Mouse (Mus musculus): Measurements from ENCODE around the gene Hao2. TPM values are rescaled to one million over a fixed set of nuclear protein-coding genes. Genes with fewer than 3 reads are reported as not detected.

Gene Hao2
- polyA plus RNA-seq, 1 experiment from 2014 or later = 0.09 TPM

DNA sequence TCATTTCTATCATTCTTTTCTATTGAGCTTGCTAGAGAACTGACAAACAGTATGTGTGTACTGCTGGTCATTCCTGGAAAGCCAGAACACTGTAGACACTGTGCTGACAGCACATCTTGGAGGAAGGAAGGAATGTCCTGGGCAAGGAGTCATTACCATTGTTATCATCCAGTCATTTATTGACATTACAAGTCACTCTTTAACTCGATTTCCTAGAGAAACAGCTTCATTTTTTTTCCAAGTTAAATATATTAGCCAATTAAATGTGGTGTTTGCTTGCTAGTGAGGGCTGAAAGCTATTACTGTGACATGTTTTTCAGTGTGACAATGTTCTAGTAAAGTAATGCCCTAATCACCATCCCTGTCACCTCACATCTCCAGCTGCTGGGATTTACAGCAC lies 39.4 kb downstream of the Hao2 start:
- no peaks in the 10 kb centered on the region for H3K4me1 ChIP-seq
- no peak overlapping the region for H3K4me2 ChIP-seq
- H3K9me3 ChIP-seq = no peaks in the 10 kb centered on the region
- no peak overlapping the region for H3K9ac ChIP-seq
- no peak for ATAC-seq (ENCODE audit: low FRiP score)
- no peak overlapping the region for H3K4me3 ChIP-seq (replicated peaks)
- WGBS = 43% methylated on average over 1 of the region's 1 CpGs
- H3K27me3 ChIP-seq = no peaks in the 10 kb centered on the region
- no peak overlapping the region for H3K27ac ChIP-seq
- no peaks in the 10 kb centered on the region for H3K36me3 ChIP-seq (replicated peaks)

DNA sequence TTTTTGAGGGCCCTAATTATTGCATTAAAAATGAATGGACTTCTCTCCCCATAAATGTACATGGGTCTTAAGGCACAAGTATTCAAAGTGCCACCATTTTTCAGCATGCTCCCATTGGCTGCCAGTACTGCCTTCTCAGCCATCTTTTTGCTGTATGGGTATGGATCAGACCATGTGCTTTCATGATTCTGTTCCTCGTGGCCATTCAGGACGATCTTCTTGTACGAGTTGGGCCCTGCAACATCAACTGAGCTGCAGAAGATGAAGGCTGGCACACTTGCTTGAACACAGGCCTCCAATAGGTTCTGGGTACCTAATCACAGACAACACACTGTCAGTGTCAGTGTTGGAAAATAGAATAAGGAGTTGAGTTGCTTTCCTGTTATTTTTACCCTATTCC lies 40.0 kb downstream of the Hao2 start:
- Histone ChIP-seq H3K36me3 (replicated peaks) (no peaks in the 10 kb centered on the region), H3K9ac (no peak overlapping the region), H3K9me3 (no peaks in the 10 kb centered on the region), H3K4me1 (no peaks in the 10 kb centered on the region), H3K4me3 (replicated peaks) (no peak overlapping the region), H3K27ac (no peak overlapping the region), H3K4me2 (no peak overlapping the region), H3K27me3 (no peaks in the 10 kb centered on the region)
- no peak for ATAC-seq (ENCODE audit: low FRiP score)
- 89% methylated on average over 3 of the region's 3 CpGs for WGBS

DNA sequence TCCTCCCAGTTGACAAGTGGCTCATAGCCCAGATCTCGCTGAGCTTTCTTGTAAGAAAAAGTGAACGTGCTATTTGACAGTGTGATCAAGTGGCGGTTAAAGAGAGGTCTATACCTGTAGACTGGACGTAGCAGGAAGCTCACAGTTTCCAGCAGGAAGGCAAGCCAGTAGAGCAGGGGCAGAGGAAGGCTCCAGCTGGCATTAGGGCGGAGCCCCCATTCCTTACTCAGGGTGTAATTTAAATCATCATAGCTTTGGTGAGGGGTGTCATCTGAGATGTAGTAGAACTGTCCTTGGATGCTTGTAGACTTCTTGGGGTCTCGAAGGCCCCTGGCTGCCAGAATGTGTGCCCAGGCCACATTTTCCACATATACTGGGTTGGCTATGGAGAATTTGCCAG lies 40.4 kb downstream of the Hao2 start:
- H3K4me3 ChIP-seq (replicated peaks) = no peak overlapping the region
- H3K27me3 ChIP-seq = no peaks in the 10 kb centered on the region
- H3K36me3 ChIP-seq (replicated peaks) = no peaks in the 10 kb centered on the region
- ATAC-seq (ENCODE audit: low FRiP score) = no peak
- 85% methylated on average over 6 of the region's 6 CpGs for WGBS
- H3K4me1 ChIP-seq = no peaks in the 10 kb centered on the region
- no peak overlapping the region for H3K9ac ChIP-seq
- H3K27ac ChIP-seq = no peak overlapping the region
- no peak overlapping the region for H3K4me2 ChIP-seq
- no peaks in the 10 kb centered on the region for H3K9me3 ChIP-seq

DNA sequence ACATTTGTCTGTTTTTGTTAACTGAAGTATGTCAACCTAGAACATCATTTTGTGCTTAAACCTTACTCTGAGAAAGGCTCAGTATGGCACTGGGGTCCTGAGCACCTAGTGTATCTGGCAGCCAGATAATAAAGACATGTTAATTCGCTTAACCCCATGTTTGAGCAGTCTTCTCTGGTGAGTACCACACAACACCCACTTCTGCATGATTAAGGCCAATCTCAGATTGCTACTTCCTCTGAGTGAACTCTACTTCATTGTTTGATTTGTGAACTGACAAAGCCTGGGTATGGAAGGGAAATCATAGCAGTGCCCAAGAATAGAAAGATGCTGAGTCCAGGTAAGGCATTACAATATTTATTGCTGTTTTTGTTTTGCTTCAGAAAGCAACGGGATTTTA lies 41.2 kb downstream of the Hao2 start:
- Histone ChIP-seq H3K4me2 (no peak overlapping the region), H3K27me3 (no peaks in the 10 kb centered on the region), H3K27ac (no peak overlapping the region), H3K4me1 (no peaks in the 10 kb centered on the region), H3K9me3 (no peaks in the 10 kb centered on the region), H3K4me3 (replicated peaks) (no peak overlapping the region), H3K9ac (no peak overlapping the region), H3K36me3 (replicated peaks) (no peaks in the 10 kb centered on the region)
- WGBS = 75% methylated on average over 2 of the region's 2 CpGs
- no peak for ATAC-seq (ENCODE audit: low FRiP score)

DNA sequence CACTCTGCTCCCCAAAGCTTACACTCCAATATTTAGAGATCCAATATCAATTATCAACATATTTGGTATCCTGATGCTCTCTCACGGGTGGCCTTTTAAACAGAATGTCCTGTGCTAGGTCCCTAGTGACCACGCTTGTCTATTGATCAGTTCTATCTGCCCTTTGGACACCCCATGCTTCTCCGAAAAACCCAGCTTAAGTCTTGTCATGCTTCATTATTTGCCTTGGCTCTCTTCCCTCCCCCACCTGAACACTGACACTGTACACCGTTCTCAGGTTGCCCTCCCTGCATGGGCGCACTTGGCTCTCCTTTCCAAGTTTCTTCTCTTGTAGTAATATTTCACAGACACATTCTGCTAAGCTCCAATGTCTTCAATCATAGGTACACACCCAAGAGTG lies 42.8 kb downstream of the Hao2 start:
- Histone ChIP-seq H3K36me3 (replicated peaks) (no peaks in the 10 kb centered on the region), H3K27me3 (no peaks in the 10 kb centered on the region), H3K9me3 (no peaks in the 10 kb centered on the region), H3K9ac (no peak overlapping the region), H3K4me3 (replicated peaks) (no peak overlapping the region), H3K27ac (no peak overlapping the region), H3K4me1 (no peaks in the 10 kb centered on the region), H3K4me2 (no peak overlapping the region)
- no peak for ATAC-seq (ENCODE audit: low FRiP score)
- 84% methylated on average over 5 of the region's 5 CpGs for whole genome bisulfite sequencing

DNA sequence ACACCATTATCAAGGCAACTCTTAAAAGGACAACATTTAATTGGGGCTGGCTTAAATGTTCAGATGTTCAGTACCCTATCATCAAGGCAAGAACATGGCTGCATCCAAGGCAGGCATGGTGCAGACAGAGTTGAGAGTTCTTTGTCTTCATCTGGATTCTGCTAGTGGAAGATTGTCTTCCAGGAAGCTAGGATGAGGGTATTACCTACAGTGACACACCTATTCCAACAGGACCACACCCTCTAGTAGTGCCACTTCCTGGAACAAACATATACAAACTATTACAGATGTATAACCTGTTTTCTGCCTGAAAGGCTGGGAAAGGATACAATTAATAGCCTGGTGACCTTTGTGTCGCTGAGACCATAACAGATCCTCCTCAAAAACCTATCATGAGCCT lies 44.1 kb downstream of the Hao2 start:
- Histone ChIP-seq H3K27ac (no peak overlapping the region), H3K36me3 (replicated peaks) (no peaks in the 10 kb centered on the region), H3K4me1 (no peaks in the 10 kb centered on the region), H3K9me3 (no peaks in the 10 kb centered on the region), H3K9ac (no peak overlapping the region), H3K27me3 (no peaks in the 10 kb centered on the region), H3K4me2 (no peak overlapping the region), H3K4me3 (replicated peaks) (no peak overlapping the region)
- 83% methylated on average over 1 of the region's 1 CpGs for WGBS
- no peak for ATAC-seq (ENCODE audit: low FRiP score)

Other genes starting within 250 kb of the Hao2 start
- not detected in 2 replicates for gene Hsd3b2, start 168.7 kb downstream of the Hao2 start, polyA plus RNA-seq (2016; fragmentation: Nextera tagmentation; extraction: Ambion mirVana)
- 0.18 TPM in 2 replicates for gene Hsd3b3, start 130.1 kb downstream of the Hao2 start, polyA plus RNA-seq (2016; fragmentation: Nextera tagmentation; extraction: Ambion mirVana)
- gene Hsd3b6, start 78.8 kb downstream of the Hao2 start, polyA plus RNA-seq (2016; fragmentation: Nextera tagmentation; extraction: Ambion mirVana) = 26.2 and 35.6 TPM in 2 replicates
- 0.27 and 0.55 TPM in 2 replicates for gene Hsd3b1, start 33.4 kb downstream of the Hao2 start, polyA plus RNA-seq (2016; fragmentation: Nextera tagmentation; extraction: Ambion mirVana)
- gene Wars2, start 247.8 kb upstream of the Hao2 start, polyA plus RNA-seq (2016; fragmentation: Nextera tagmentation; extraction: Ambion mirVana) = 5.3 and 5.5 TPM in 2 replicates